Mouse (Mus musculus) hindbrain, embryonic 15.5 days (tissue): ENCODE results near the gene Htra3. TPM values are rescaled to one million over a fixed set of nuclear protein-coding genes. Genes with fewer than 3 reads are reported as not detected.
A peak's percentile ranks its signal among the peaks of the same experiment; 100 is the strongest.

ENCODE experiments used
- ATAC-seq: fragments of 200-750 bp; cut with Nextera tagmentation; 2 replicates; pipeline ENCODE4 v1.8.0; 2017; ENCODE audit warnings: low read depth, moderate number of reproducible peaks, moderate TSS enrichment; ENCODE audit not compliant: low FRiP score
- H3K27ac ChIP-seq: fragments of 300-500 bp; sonication (generic); replicated peaks from 2 replicates; pipeline ENCODE4 v1.5.1; 2015; ENCODE audit warnings: mild to moderate bottlenecking, inconsistent platforms
- H3K27me3 ChIP-seq: fragments of 300-500 bp; sonication (generic); 2 replicates; pipeline ENCODE4 v1.6.1; 2015; ENCODE audit warnings: control low read depth, inconsistent platforms
- H3K36me3 ChIP-seq: fragments of 300-500 bp; sonication (generic); 2 replicates; pipeline ENCODE4 v1.6.1; 2015; ENCODE audit warnings: control low read depth, inconsistent platforms
- H3K4me1 ChIP-seq: fragments of 300-500 bp; sonication (generic); replicated peaks from 2 replicates; pipeline ENCODE4 v1.6.1; 2015; ENCODE audit warnings: control low read depth, inconsistent platforms
- H3K4me2 ChIP-seq: fragments of 300-500 bp; sonication (generic); 2 replicates; pipeline ENCODE4 v1.6.1; 2015; ENCODE audit warnings: moderate library complexity, mild to moderate bottlenecking, inconsistent platforms
- H3K4me3 ChIP-seq: fragments of 300-500 bp; sonication (generic); 2 replicates; pipeline ENCODE4 v1.5.1; 2015; ENCODE audit warnings: mild to moderate bottlenecking, inconsistent platforms
- H3K9ac ChIP-seq: fragments of 300-500 bp; sonication (generic); 2 replicates; pipeline ENCODE4 v1.6.1; 2015; ENCODE audit warnings: inconsistent platforms
- H3K9me3 ChIP-seq: fragments of 300-500 bp; sonication (generic); 2 replicates; pipeline ENCODE4 v1.6.1; 2016; ENCODE audit warnings: control low read depth, inconsistent platforms
- WGBS: fragments of 180-500 bp; shearing (Covaris S2); methylation state at CpG from one replicate; pipeline ENCODE4 v1.1.7; 2015; 5-methylcytosine and 5-hydroxymethylcytosine counted together
- polyA plus RNA-seq: library from polyadenylated mRNA; unstranded; fragments of >200 nt; fragmentation: Nextera tagmentation; extraction: Ambion mirVana; gene quantifications from 2 replicates; pipeline ENCODE4 v1.2.1, GENCODE M21; 2015

The Htra3 gene
- 15.8 and 19.3 TPM in 2 replicates for polyA plus RNA-seq

- Histone ChIP-seq H3K27ac (no peak within 1 kb of the TSS), H3K4me2 (peak within 1 kb of the TSS; percentile 72), H3K27me3 (peaks cover 38% of the 10 kb centered on the region), H3K9me3 (no peaks in the 10 kb centered on the region), H3K4me1 (peaks cover 8% of the 10 kb centered on the region), H3K4me3 (peak within 1 kb of the TSS; percentile 39), H3K36me3 (no peaks in the 10 kb centered on the region), H3K9ac (no peak within 1 kb of the TSS; the same call in 1 of the 2 replicates)
- ATAC-seq, result no peak
- WGBS, result 12% methylated on average over 42 of the region's 42 CpGs
Observed at GRCm38 (mm10) chr5:35679256-35680155, at the start of gene Htra3. TSS of gene Htra3 (minus strand) at chr5:35679782.

- Histone ChIP-seq H3K27ac (0 out of 2 replicates have a peak overlapping the region, but pooled peaks have one; percentile 36), H3K4me3 (no peak overlapping the region), H3K27me3 (no peaks in the 10 kb centered on the region), H3K36me3 (no peaks in the 10 kb centered on the region), H3K9me3 (no peaks in the 10 kb centered on the region), H3K4me1 (no peaks in the 10 kb centered on the region), H3K9ac (no peak overlapping the region), H3K4me2 (no peak overlapping the region)
- no peak; the same call in 1 of the 2 replicates for ATAC-seq
- 61% methylated on average over 11 of the region's 11 CpGs for WGBS
Observed at GRCm38 (mm10) chr5:35728957-35729460, 49.4 kb upstream of the Htra3 start.

- Histone ChIP-seq H3K27me3 (no peaks in the 10 kb centered on the region), H3K36me3 (no peaks in the 10 kb centered on the region), H3K9me3 (no peaks in the 10 kb centered on the region), H3K4me3 (no peak overlapping the region), H3K9ac (no peak overlapping the region), H3K4me2 (peak overlapping the region; percentile 18), H3K27ac (no peak overlapping the region), H3K4me1 (no peaks in the 10 kb centered on the region)
- ATAC-seq, result no peak
- WGBS, result 92% methylated on average over 12 of the region's 12 CpGs
Observed at GRCm38 (mm10) chr5:35728344-35728956, 48.9 kb upstream of the Htra3 start.

GRCm38 (mm10) chr5:35727447-35727846, 47.9 kb upstream of the Htra3 start:
- no peak overlapping the region for H3K27ac ChIP-seq
- peak overlapping the region; percentile 18; the same call in 1 of the 2 replicates for H3K4me2 ChIP-seq
- no peak for ATAC-seq
- no peaks in the 10 kb centered on the region for H3K4me1 ChIP-seq
- H3K9ac ChIP-seq, result no peak overlapping the region
- 92% methylated on average over 5 of the region's 5 CpGs for WGBS
- no peaks in the 10 kb centered on the region for H3K36me3 ChIP-seq
- no peaks in the 10 kb centered on the region for H3K27me3 ChIP-seq
- H3K4me3 ChIP-seq, result no peak overlapping the region
- no peaks in the 10 kb centered on the region for H3K9me3 ChIP-seq

- H3K4me1 ChIP-seq, result no peaks in the 10 kb centered on the region
- H3K27ac ChIP-seq, result no peak overlapping the region
- no peaks in the 10 kb centered on the region for H3K9me3 ChIP-seq
- no peak overlapping the region for H3K4me2 ChIP-seq
- H3K9ac ChIP-seq, result no peak overlapping the region
- H3K27me3 ChIP-seq, result no peaks in the 10 kb centered on the region
- 77% methylated on average over 3 of the region's 3 CpGs for whole genome bisulfite sequencing
- ATAC-seq, result no peak
- H3K4me3 ChIP-seq, result no peak overlapping the region
- no peaks in the 10 kb centered on the region for H3K36me3 ChIP-seq
Observed at GRCm38 (mm10) chr5:35725840-35726239, 46.3 kb upstream of the Htra3 start.

GRCm38 (mm10) chr5:35723900-35724299, 44.3 kb upstream of the Htra3 start:
- Histone ChIP-seq H3K27ac (no peak overlapping the region), H3K9ac (no peak overlapping the region), H3K4me3 (no peak overlapping the region), H3K9me3 (no peaks in the 10 kb centered on the region), H3K4me2 (no peak overlapping the region), H3K36me3 (no peaks in the 10 kb centered on the region), H3K4me1 (no peaks in the 10 kb centered on the region), H3K27me3 (no peaks in the 10 kb centered on the region)
- WGBS, result 74% methylated on average over 5 of the region's 5 CpGs
- ATAC-seq, result no peak

GRCm38 (mm10) chr5:35722654-35723053, 43.1 kb upstream of the Htra3 start:
- no peak for ATAC-seq
- H3K4me1 ChIP-seq, result no peaks in the 10 kb centered on the region
- no peak overlapping the region for H3K27ac ChIP-seq
- no peak overlapping the region for H3K4me3 ChIP-seq
- H3K27me3 ChIP-seq, result no peaks in the 10 kb centered on the region
- 56% methylated on average over 2 of the region's 2 CpGs for WGBS
- no peaks in the 10 kb centered on the region for H3K36me3 ChIP-seq
- no peaks in the 10 kb centered on the region for H3K9me3 ChIP-seq
- no peak overlapping the region for H3K4me2 ChIP-seq
- H3K9ac ChIP-seq, result no peak overlapping the region

GRCm38 (mm10) chr5:35721933-35722332, 42.4 kb upstream of the Htra3 start:
- H3K36me3 ChIP-seq, result no peaks in the 10 kb centered on the region
- no peak overlapping the region for H3K4me2 ChIP-seq
- H3K4me3 ChIP-seq, result no peak overlapping the region
- H3K9me3 ChIP-seq, result no peaks in the 10 kb centered on the region
- no peak overlapping the region for H3K27ac ChIP-seq
- no peaks in the 10 kb centered on the region for H3K27me3 ChIP-seq
- no peaks in the 10 kb centered on the region for H3K4me1 ChIP-seq
- no peak for ATAC-seq
- H3K9ac ChIP-seq, result no peak overlapping the region
- WGBS, result 94% methylated on average over 2 of the region's 2 CpGs

GRCm38 (mm10) chr5:35719880-35720279, 40.3 kb upstream of the Htra3 start:
- Histone ChIP-seq H3K36me3 (no peaks in the 10 kb centered on the region), H3K27ac (no peak overlapping the region), H3K4me2 (no peak overlapping the region), H3K4me1 (no peaks in the 10 kb centered on the region), H3K27me3 (no peaks in the 10 kb centered on the region), H3K9ac (no peak overlapping the region), H3K9me3 (no peaks in the 10 kb centered on the region), H3K4me3 (no peak overlapping the region)
- ATAC-seq, result no peak
- 90% methylated on average over 1 of the region's 1 CpGs for WGBS

- Histone ChIP-seq H3K4me2 (no peak overlapping the region), H3K36me3 (no peaks in the 10 kb centered on the region), H3K4me1 (no peaks in the 10 kb centered on the region), H3K27ac (no peak overlapping the region), H3K27me3 (no peaks in the 10 kb centered on the region), H3K9me3 (no peaks in the 10 kb centered on the region), H3K4me3 (no peak overlapping the region), H3K9ac (no peak overlapping the region)
- ATAC-seq, result no peak
Observed at GRCm38 (mm10) chr5:35719343-35719742, 39.8 kb upstream of the Htra3 start.

- Histone ChIP-seq H3K4me3 (no peak overlapping the region), H3K9ac (no peak overlapping the region)
- WGBS, result 84% methylated on average over 11 of the region's 11 CpGs
Observed at GRCm38 (mm10) chr5:35718817-35719216, 39.2 kb upstream of the Htra3 start.

GRCm38 (mm10) chr5:35717946-35718345, 38.4 kb upstream of the Htra3 start:
- H3K36me3 ChIP-seq, result no peaks in the 10 kb centered on the region
- H3K9me3 ChIP-seq, result no peaks in the 10 kb centered on the region
- H3K4me2 ChIP-seq, result no peak overlapping the region
- WGBS, result 59% methylated on average over 4 of the region's 4 CpGs
- ATAC-seq, result no peak
- no peaks in the 10 kb centered on the region for H3K4me1 ChIP-seq
- no peak overlapping the region for H3K27ac ChIP-seq
- H3K9ac ChIP-seq, result no peak overlapping the region
- H3K27me3 ChIP-seq, result no peaks in the 10 kb centered on the region
- no peak overlapping the region for H3K4me3 ChIP-seq

More at GRCm38 (mm10) chr5:35718817-35719216, 39.2 kb upstream of the Htra3 start:
- Histone ChIP-seq H3K27me3 (no peaks in the 10 kb centered on the region), H3K4me1 (no peaks in the 10 kb centered on the region), H3K4me2 (no peak overlapping the region), H3K36me3 (no peaks in the 10 kb centered on the region), H3K9me3 (no peaks in the 10 kb centered on the region), H3K27ac (no peak overlapping the region)
- no peak for ATAC-seq
